21 mouse cellular contexts compared by ENCODE assay signal in the genomic region with DNA sequence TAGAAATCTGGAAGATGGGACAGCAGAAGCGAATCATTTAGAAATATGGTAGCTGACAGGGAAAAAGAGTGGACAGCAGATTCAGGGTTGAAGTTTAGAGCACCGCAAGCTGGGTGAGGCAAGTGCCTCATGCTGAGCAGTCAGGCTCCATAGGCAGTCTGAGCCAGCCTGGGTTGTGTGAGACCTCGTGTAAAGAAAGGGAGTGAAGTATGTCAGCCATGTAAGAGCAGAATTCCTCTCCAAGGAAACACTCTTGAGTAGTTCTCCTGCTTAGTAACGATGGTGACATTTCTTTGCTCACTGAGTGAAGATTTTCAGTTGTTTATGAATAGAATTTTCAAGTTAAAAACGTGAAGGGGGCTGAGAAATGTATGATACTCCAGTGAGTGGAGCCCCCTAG.
"Had no signal": no experiment of that assay in that cellular context is flagged by ENCODE, and none has a peak within 500 bp of the region (broad histone marks: within the 10 kb centered on the region; RNA-seq: fewer than 3 reads in every experiment).

No protein-coding gene starts in this region.

- H3K4me1 ChIP-seq: limb, embryonic 10.5 days; limb, embryonic 12.5 days had no signal

- DNase-seq: gastrocnemius, adult 2 months; gastrocnemius, postnatal 10 days; gastrocnemius, postnatal 36 days; heart, adult 11 months; heart, adult 2 months; heart, postnatal 14 days; heart, postnatal 36 days; kidney, adult 18-20 months; kidney, adult 8-10 months; kidney, postnatal 10 days; kidney, postnatal 25 days; kidney, postnatal 4 days; liver had no signal

- H3K4me3 ChIP-seq: gastrocnemius, adult 2 months; heart, adult 2 months; heart, embryonic 13.5 days; heart, embryonic 15.5 days; hindbrain, embryonic 13.5 days; hindbrain, embryonic 15.5 days; layer of hippocampus, adult 2 months; left cerebral cortex, adult 2 months; limb, embryonic 10.5 days; limb, embryonic 12.5 days had no signal
